Mouse (Mus musculus) embryonic facial prominence, embryonic 13.5 days (tissue): Measurements from ENCODE around the gene Rrp1b. TPM values are rescaled to one million over a fixed set of nuclear protein-coding genes. Genes with fewer than 3 reads are reported as not detected.

Experiments used
- ATAC-seq: fragments of 200-750 bp; cut with Nextera tagmentation; 2 replicates; pipeline ENCODE4 v1.8.0; 2017; ENCODE audit warnings: low read depth; ENCODE audit not compliant: insufficient number of reproducible peaks, insufficient read depth, low FRiP score, low TSS enrichment
- H3K27ac ChIP-seq: fragments of 300-500 bp; sonication (generic); 2 replicates; pipeline ENCODE4 v1.5.1; 2015; ENCODE audit warnings: moderate library complexity, mild to moderate bottlenecking, inconsistent platforms
- H3K27me3 ChIP-seq: fragments of 300-500 bp; sonication (generic); 2 replicates; pipeline ENCODE4 v1.6.1; 2015; ENCODE audit warnings: mild to moderate bottlenecking, inconsistent platforms
- H3K36me3 ChIP-seq: fragments of 300-500 bp; sonication (generic); 2 replicates; pipeline ENCODE4 v1.6.1; 2015; ENCODE audit warnings: mild to moderate bottlenecking, inconsistent platforms
- H3K4me1 ChIP-seq: fragments of 300-500 bp; sonication (generic); 2 replicates; pipeline ENCODE4 v1.6.1; 2015; ENCODE audit warnings: inconsistent platforms
- H3K4me2 ChIP-seq: fragments of 300-500 bp; sonication (generic); 2 replicates; pipeline ENCODE4 v1.6.1; 2015; ENCODE audit warnings: moderate library complexity, mild to moderate bottlenecking, inconsistent platforms
- H3K4me3 ChIP-seq: fragments of 300-500 bp; sonication (generic); 2 replicates; pipeline ENCODE4 v1.5.1; 2015; ENCODE audit warnings: mild to moderate bottlenecking, inconsistent platforms
- H3K9ac ChIP-seq: fragments of 300-500 bp; sonication (generic); 2 replicates; pipeline ENCODE4 v1.6.1; 2015; ENCODE audit warnings: mild to moderate bottlenecking, inconsistent platforms
- H3K9me3 ChIP-seq: fragments of 300-500 bp; sonication (generic); 2 replicates; pipeline ENCODE4 v1.6.1; 2016; ENCODE audit warnings: inconsistent platforms
- WGBS: fragments of 180-500 bp; shearing (Covaris S2); methylation state at CpG from one replicate; pipeline ENCODE4 v1.1.7; 2015; ENCODE audit warnings: mixed read lengths; 5-methylcytosine and 5-hydroxymethylcytosine counted together
- polyA plus RNA-seq: library from polyadenylated mRNA; unstranded; fragments of >200 nt; fragmentation: Nextera tagmentation; extraction: Ambion mirVana; gene quantifications from 2 replicates; pipeline ENCODE4 v1.2.1, GENCODE M21; 2015

Gene Rrp1b
- 75.8 and 82.2 TPM in 2 replicates for polyA plus RNA-seq

DNA sequence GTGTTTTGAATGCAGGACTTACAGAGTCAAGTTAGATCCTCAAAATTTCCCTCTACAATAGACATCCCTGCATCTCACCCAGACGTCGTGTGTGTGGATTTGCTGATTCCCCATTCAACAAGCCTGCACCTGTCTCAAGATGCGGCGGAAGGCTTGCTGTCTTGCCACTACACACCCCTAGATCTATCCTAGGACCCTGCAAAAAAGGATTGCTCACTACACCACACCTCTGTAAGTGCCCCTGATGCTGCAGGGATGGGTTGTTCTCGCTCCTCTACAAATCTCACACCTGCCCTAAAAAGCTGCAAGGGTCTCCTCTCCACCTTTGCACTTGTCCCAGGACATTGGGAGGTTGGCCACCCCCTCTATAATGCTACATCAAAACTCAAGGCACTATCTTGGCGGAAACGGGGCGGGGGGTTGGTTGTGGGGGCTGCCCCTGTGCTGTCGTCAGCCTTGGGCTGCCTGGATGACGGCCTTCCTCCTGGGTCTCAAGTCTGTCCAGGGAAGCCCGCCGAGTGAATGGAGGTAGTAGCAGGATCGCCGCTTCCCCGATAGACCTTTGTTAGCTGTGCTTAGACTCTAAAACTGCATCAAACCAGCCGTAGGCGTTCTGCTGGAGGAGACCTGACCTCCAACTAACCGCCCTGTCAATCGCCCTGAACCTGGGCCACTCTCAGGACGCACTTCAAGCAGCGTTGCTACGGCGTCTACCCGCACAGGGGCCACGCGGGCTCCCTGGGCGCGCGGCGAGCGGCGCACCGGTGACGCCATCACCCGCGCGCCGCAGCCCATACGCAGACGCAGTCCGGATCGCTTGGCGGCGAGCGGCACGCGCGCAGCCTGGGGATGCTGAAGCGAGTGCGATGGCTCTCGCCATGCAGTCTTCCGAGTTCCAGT is at the start of gene Rrp1b, which contains the start of gene Hsf2bp:
TSS of gene Rrp1b (plus strand) at position 492 of the 900 bp plus-strand sequence.
TSS of gene Hsf2bp (minus strand) at position 741 of the 900 bp plus-strand sequence.
- peaks cover 29% of the 10 kb centered on the region for H3K4me1 ChIP-seq

DNA sequence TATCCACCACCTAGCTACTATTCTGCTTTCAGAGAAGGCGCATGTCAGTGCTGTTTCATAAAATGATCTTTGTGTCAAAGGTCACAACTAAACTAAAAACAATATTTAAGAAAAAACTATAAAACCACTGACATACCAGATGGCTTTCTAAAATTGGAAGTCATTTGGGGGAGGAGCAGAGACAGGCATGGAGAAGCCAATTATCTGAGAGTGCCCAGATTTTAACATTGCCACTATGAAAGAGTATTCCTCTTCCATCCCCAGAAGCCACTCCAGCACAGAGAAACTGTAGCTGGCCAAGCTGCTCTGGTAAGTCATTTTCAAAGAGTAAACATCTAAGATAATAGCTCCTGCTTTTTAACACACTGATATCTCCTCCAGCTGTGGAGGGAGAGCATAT is 49.0 kb upstream of the Rrp1b start:
- no peak overlapping the region for H3K9ac ChIP-seq
- 80% methylated on average over 1 of the region's 1 CpGs for WGBS
- no peaks in the 10 kb centered on the region for H3K9me3 ChIP-seq
- no peak overlapping the region for H3K4me2 ChIP-seq
- no peak for ATAC-seq
- H3K27ac ChIP-seq, result no peak overlapping the region
- no peaks in the 10 kb centered on the region for H3K27me3 ChIP-seq
- peaks cover 14% of the 10 kb centered on the region; the same call in 1 of the 2 replicates for H3K4me1 ChIP-seq
- H3K4me3 ChIP-seq, result no peak overlapping the region
- H3K36me3 ChIP-seq, result no peaks in the 10 kb centered on the region

More for the DNA sequence above, at the start of gene Rrp1b, which contains the start of gene Hsf2bp:
- Histone ChIP-seq H3K27ac (peak within 1 kb of the TSS; percentile 91), H3K4me3 (peak within 1 kb of the TSS; percentile 81), H3K27me3 (no peaks in the 10 kb centered on the region), H3K9ac (peak within 1 kb of the TSS; percentile 90), H3K4me2 (peak within 1 kb of the TSS; percentile 94), H3K36me3 (0 out of 2 replicates have a peak, but pooled peaks cover 2% of the 10 kb centered on the region), H3K9me3 (no peaks in the 10 kb centered on the region)
- WGBS, result 5% methylated on average over 52 of the region's 52 CpGs
- ATAC-seq, result peak; percentile 86

DNA sequence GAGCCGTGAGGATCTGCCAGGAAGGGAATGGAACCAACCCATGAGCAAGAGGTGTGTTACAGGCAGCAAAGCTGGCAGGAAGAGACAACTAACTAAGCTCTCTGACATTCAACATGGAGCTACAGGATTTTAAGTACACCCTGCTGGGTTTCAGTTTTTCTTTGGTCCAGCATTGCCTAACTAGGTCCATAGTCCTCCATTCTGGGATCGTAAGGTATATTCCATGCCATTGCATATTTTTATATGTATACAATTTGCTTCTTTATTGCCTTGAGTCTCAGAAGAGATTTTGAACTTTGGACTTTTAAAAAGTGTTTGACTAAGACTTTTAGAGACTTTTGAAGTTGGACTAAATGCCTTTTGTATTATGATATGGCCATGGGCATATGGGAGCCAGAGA is 46.9 kb upstream of the Rrp1b start:
- Histone ChIP-seq H3K27me3 (no peaks in the 10 kb centered on the region), H3K36me3 (no peaks in the 10 kb centered on the region)
- WGBS, result 87% methylated on average over 2 of the region's 2 CpGs

DNA sequence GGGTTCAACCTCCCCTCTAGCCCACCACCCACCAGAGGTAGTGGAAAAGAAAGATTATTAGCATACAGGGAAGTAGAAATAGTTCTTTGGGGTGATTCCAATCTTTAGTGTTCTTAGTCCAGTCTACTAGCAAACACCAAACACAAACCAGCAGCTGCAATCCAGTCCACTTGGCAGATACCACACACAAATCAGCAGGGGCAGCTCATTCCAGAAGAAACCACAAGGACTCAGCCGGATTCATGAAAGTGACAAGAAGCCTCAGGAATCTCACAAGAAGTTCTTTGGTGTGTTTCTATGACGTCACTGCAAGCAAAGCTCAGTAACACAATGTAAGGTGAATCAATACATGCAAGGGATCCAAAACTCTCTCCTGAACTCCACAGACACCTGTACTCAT is 43.9 kb upstream of the Rrp1b start:
- Histone ChIP-seq H3K4me3 (no peak overlapping the region), H3K9me3 (0 out of 2 replicates have a peak, but pooled peaks cover 3% of the 10 kb centered on the region), H3K9ac (no peak overlapping the region), H3K27ac (no peak overlapping the region), H3K27me3 (no peaks in the 10 kb centered on the region), H3K4me2 (no peak overlapping the region), H3K4me1 (0 out of 2 replicates have a peak, but pooled peaks cover 3% of the 10 kb centered on the region), H3K36me3 (no peaks in the 10 kb centered on the region)
- WGBS, result 58% methylated on average over 2 of the region's 2 CpGs
- ATAC-seq, result no peak

More for the DNA sequence above, 46.9 kb upstream of the Rrp1b start:
- H3K4me3 ChIP-seq, result no peak overlapping the region
- no peak overlapping the region for H3K4me2 ChIP-seq
- H3K27ac ChIP-seq, result no peak overlapping the region
- H3K4me1 ChIP-seq, result 0 out of 2 replicates have a peak, but pooled peaks cover 4% of the 10 kb centered on the region
- no peak for ATAC-seq
- no peaks in the 10 kb centered on the region for H3K9me3 ChIP-seq
- no peak overlapping the region for H3K9ac ChIP-seq

DNA sequence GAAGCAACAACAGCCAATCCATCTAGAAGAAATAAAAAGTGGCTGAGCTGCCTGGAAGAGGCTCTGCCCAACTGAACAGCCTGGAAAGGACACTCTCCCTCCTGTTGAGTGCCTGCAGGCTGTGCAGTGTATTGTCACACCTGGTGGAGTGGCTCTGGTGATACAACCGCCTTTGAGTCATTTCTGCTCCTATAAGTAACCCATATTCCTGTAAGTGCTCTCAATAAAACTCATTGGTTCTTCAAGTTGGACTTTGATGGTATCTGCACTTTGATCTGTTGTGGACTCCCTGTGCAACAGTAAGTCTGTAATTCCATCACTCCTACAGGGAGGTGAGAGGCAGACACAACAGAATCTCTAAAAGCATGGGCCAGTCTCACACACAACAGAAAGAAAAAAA is 42.5 kb upstream of the Rrp1b start:
- no peaks in the 10 kb centered on the region for H3K4me1 ChIP-seq
- ATAC-seq, result no peak
- 0 out of 2 replicates have a peak, but pooled peaks cover 3% of the 10 kb centered on the region for H3K9me3 ChIP-seq
- H3K9ac ChIP-seq, result no peak overlapping the region
- no peak overlapping the region for H3K27ac ChIP-seq
- no peaks in the 10 kb centered on the region for H3K27me3 ChIP-seq
- H3K4me2 ChIP-seq, result no peak overlapping the region
- no peaks in the 10 kb centered on the region for H3K36me3 ChIP-seq
- no peak overlapping the region for H3K4me3 ChIP-seq
- WGBS, result 85% methylated on average over 1 of the region's 1 CpGs

DNA sequence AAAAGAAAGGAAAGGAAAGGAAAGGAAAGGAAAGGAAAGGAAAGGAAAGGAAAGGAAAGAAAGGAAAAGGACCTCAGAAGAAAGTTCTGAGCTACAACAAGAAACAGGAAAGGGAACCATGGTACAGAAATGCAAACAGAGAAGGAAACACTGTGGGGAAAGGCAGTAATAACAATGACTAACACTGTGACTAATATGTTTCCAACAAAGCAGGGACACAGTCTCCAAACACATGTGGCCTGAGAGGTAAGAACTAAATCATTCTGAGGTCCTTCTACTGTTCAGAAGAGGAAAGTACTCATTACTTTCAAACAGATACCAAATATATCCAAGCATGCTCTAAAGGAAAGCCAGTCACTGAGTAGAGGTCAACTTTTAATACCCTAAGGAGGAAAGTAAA is 41.8 kb upstream of the Rrp1b start:
- no peak overlapping the region for H3K27ac ChIP-seq
- no peak overlapping the region for H3K4me3 ChIP-seq
- no peaks in the 10 kb centered on the region for H3K27me3 ChIP-seq
- H3K9me3 ChIP-seq, result 0 out of 2 replicates have a peak, but pooled peaks cover 3% of the 10 kb centered on the region
- H3K36me3 ChIP-seq, result no peaks in the 10 kb centered on the region
- no peaks in the 10 kb centered on the region for H3K4me1 ChIP-seq
- ATAC-seq, result no peak
- H3K4me2 ChIP-seq, result no peak overlapping the region
- H3K9ac ChIP-seq, result no peak overlapping the region

DNA sequence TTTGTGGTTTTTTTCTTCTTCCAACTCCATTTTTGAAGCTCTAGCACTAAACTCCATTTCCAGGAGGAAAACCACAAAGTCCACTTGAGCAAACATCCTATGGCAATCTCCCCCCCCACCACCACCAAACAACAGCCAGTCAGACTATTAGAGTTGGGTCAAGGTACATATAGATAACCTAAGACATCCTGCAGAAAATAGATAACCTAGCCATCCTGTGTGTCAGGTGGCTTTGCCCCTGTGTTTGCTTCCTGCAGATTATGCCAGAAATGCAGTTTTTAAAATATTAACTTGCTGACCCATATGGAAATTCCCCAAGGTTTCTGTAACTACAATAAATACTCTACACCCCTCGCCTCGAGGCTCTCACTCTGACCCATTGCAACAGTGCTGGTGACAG is 40.1 kb upstream of the Rrp1b start:
- Histone ChIP-seq H3K4me1 (no peaks in the 10 kb centered on the region), H3K9me3 (0 out of 2 replicates have a peak, but pooled peaks cover 3% of the 10 kb centered on the region), H3K4me2 (no peak overlapping the region), H3K9ac (no peak overlapping the region), H3K27ac (no peak overlapping the region), H3K36me3 (no peaks in the 10 kb centered on the region), H3K4me3 (no peak overlapping the region), H3K27me3 (no peaks in the 10 kb centered on the region)
- WGBS, result 80% methylated on average over 2 of the region's 2 CpGs
- ATAC-seq, result no peak

DNA sequence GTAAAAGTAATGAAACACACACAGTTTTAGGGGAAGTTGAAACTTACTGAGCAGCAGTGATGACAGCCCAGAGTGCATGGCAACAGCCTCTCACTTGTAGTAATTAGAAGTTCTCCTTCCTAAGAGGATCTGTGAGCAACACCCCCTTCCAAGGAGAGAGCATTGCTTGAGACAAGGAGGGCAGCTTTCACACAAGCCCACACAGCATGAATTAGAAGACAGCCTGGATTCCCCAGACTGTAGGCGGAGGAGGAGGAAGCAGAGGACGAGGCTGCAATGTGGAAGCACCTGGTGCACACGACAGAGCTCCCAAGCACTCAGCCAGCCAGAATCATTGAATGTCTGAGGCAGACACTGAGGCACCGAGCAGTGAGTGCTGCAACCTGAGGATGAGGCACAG is 39.6 kb upstream of the Rrp1b start:
- 76% methylated on average over 4 of the region's 4 CpGs for WGBS
- no peak overlapping the region for H3K9ac ChIP-seq
- no peaks in the 10 kb centered on the region for H3K36me3 ChIP-seq
- no peak overlapping the region for H3K27ac ChIP-seq
- H3K27me3 ChIP-seq, result no peaks in the 10 kb centered on the region
- 0 out of 2 replicates have a peak, but pooled peaks cover 3% of the 10 kb centered on the region for H3K9me3 ChIP-seq
- H3K4me3 ChIP-seq, result no peak overlapping the region
- no peak for ATAC-seq
- no peak overlapping the region for H3K4me2 ChIP-seq
- no peaks in the 10 kb centered on the region for H3K4me1 ChIP-seq

DNA sequence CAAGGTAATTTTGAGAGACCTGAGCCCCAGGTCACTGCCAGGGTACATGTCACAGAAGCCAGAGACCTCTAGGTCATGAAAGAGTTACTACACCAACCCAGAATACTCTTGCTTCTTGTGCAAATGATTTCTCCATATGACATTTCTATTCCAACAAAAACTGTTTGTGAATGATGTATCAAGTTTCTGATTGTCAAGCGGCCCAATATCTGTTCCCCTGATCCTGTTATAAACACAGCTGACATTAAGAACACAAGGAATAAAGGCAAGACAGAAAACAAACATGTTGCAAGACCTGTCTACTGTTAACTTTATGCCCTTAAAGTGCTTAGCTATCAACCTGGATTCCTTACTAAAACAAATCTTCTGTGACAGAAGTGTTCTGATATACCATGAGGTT is 37.5 kb upstream of the Rrp1b start:
- Histone ChIP-seq H3K27me3 (no peaks in the 10 kb centered on the region), H3K9me3 (0 out of 2 replicates have a peak, but pooled peaks cover 3% of the 10 kb centered on the region), H3K27ac (no peak overlapping the region), H3K4me2 (no peak overlapping the region), H3K4me1 (no peaks in the 10 kb centered on the region), H3K36me3 (no peaks in the 10 kb centered on the region), H3K4me3 (no peak overlapping the region), H3K9ac (no peak overlapping the region)
- 51% methylated on average over 1 of the region's 1 CpGs for whole genome bisulfite sequencing
- ATAC-seq, result no peak

DNA sequence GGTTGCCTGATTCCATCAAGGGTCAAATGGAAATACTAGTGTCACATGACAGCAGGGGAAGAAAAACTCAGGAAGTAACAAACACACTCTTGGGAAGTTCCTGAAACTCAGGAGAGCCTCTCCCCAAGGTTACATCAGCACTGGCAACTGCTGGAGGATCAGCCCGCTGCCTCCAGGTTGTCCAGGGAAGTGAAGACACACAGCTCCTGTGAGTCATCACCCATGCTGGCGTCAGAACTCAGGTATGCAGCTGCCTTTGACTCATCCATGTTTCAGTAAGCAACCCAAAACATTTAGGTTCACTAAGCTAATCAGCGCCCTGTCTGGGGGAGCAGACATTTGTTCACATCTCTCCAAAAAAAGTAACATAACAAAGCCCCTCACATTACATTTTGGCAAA is 32.6 kb upstream of the Rrp1b start:
- WGBS, result 89% methylated on average over 3 of the region's 3 CpGs

DNA sequence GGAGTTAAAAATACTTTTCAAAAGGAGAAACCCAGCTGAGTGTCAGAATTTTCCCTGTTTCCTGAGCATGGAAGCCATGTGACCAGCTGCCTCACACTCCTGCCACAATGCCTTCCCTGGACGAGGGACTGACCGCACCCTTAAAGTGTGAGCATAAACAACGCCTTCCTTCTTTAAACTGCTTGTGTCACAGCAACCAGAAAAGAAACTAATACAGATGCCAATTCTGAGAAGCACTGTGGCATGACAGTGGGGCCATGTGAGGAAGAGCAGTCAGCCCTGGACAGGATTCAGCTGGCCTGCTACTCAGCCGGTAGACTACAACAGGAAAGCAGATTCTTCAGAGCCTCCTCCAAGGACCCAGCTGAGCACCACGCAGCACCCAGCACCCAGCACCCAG is 29.1 kb upstream of the Rrp1b start:
- WGBS, result 84% methylated on average over 5 of the region's 5 CpGs
- H3K9me3 ChIP-seq, result no peaks in the 10 kb centered on the region

More for the DNA sequence above, 32.6 kb upstream of the Rrp1b start:
- H3K4me1 ChIP-seq, result no peaks in the 10 kb centered on the region
- no peak for ATAC-seq
- H3K9me3 ChIP-seq, result no peaks in the 10 kb centered on the region
- H3K27ac ChIP-seq, result no peak overlapping the region
- H3K9ac ChIP-seq, result no peak overlapping the region
- no peaks in the 10 kb centered on the region for H3K27me3 ChIP-seq
- H3K4me2 ChIP-seq, result no peak overlapping the region
- no peak overlapping the region for H3K4me3 ChIP-seq
- H3K36me3 ChIP-seq, result no peaks in the 10 kb centered on the region

DNA sequence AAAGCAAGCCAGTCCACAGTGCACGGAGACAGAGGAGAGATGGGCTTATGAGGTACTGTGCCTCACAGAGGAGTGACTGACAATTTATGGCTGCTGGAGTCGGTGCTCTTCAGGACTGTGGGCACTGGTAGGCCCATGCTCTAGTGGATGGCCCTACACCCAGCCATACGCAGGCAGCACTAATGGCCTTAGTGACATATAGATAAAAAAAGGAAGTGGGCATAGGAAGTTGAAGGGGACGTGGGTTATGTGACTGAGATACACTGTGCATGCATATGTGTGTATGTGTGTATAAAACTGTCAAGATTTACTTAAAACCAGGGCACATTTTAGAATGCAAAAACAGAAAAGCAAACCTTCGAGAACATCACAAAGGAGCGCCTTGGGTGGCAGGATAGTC is 24.2 kb upstream of the Rrp1b start:
- 78% methylated on average over 6 of the region's 6 CpGs for WGBS
- H3K27me3 ChIP-seq, result no peaks in the 10 kb centered on the region
- no peak overlapping the region for H3K27ac ChIP-seq
- H3K4me3 ChIP-seq, result no peak overlapping the region
- no peak overlapping the region for H3K4me2 ChIP-seq
- no peaks in the 10 kb centered on the region for H3K9me3 ChIP-seq
- peaks cover 6% of the 10 kb centered on the region; the same call in 1 of the 2 replicates for H3K4me1 ChIP-seq
- H3K36me3 ChIP-seq, result no peaks in the 10 kb centered on the region
- H3K9ac ChIP-seq, result no peak overlapping the region
- ATAC-seq, result no peak

More for the DNA sequence above, 29.1 kb upstream of the Rrp1b start:
- ATAC-seq, result no peak
- Histone ChIP-seq H3K27ac (no peak overlapping the region), H3K4me1 (no peaks in the 10 kb centered on the region), H3K27me3 (no peaks in the 10 kb centered on the region), H3K9ac (no peak overlapping the region), H3K36me3 (no peaks in the 10 kb centered on the region), H3K4me3 (no peak overlapping the region), H3K4me2 (no peak overlapping the region)
